Mouse (Mus musculus) gastrocnemius, postnatal 4 days (tissue): ENCODE measurements around the gene Slc26a9. TPM values are rescaled to one million over a fixed set of nuclear protein-coding genes. Genes with fewer than 3 reads are reported as not detected.

Experiments
- DNase-seq, 2 experiments: peaks; one replicate each; pipeline ENCODE4 v3.0.0; 2021 to 2022; ENCODE audit warnings: low spot score in 2 of 2, mixed read lengths in 2 of 2
- total RNA-seq, 2 experiments: library from RNA; stranded (reverse); gene quantifications; 2 replicates each; pipeline ENCODE4 v1.2.3; 2021

Slc26a9 gene
- total RNA-seq, 2 experiments from 2014 or later = 0.39 TPM; not detected in 1

DNA sequence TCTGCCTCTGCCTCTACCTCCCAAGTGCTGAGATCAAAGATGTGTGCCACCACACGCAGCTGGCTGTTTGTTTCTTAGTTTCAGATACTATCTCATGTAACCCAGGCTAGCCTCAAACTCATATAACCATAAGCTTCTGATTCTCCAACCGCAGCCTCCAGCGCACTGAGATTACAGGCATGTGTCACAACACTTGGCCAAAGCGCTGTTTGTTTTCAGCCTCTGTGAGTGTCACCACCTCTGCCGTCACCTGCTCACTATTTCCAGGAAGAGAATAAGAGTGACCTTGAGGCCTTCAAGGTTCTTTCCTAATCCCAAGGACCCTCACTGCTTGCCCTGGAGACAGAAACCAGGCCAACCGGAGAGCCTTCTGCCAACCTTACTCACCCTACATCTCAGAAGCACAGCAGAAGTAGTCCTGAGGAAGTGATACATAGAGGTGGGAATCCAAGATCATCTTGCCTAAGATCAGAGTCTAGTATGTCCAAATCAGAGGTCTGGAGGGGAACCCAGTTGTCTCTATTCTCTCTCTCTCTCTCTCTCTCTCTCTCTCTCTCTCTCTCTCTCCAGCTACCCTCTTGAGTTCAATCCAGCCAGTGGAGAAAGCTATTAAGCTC lies 9.1 kb upstream of the Slc26a9 start:
- DNase-seq = no peak

DNA sequence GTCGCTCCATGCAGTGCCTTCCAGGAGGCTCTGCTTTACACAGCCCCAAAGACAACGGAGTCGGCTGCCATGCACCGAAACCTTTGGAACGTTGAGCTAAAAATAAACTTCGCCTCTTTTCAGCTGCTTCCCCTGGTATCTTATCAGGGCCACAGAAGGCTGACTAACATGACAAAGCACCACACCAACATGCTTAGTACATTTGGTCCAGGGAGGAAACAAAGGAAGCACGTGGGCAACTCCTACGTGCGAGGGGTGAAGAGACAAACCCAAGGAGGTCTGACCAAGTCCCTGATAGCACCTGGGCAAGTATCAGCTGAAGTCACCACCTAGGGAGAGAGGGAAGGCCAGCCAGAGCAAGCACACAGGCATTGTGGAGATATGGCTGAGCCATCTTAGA lies 7.3 kb upstream of the Slc26a9 start:
- no peak for DNase-seq

DNA sequence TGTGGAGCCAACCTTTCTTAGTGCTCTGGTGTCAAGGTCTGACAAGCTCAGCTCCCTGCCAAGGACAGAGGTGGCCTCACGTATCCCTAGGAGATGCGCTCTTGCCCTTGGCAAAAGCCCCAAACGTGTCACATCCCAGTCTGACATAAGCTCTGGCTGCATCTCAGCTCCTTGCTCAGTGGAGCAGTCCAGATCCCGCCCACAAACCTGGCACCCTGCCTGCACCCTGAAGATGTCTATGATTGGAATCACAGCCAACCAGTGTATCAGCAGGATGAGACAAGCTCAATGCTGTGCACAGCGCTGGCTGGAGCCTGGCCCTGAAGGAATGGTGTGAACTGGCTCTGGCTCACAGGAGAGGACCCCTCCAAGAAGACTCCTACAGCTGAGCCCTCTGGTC lies 6.6 kb upstream of the Slc26a9 start:
- peak; percentile 81 to 88 for DNase-seq

GRCm38 (mm10) chr1:131738760-131739159 lies 5.1 kb upstream of the Slc26a9 start:
- no peak for DNase-seq

- peak in 1 of 2 experiments; percentile 39 for DNase-seq
Measured at GRCm38 (mm10) chr1:131739481-131740160, 4.2 kb upstream of the Slc26a9 start.

DNA sequence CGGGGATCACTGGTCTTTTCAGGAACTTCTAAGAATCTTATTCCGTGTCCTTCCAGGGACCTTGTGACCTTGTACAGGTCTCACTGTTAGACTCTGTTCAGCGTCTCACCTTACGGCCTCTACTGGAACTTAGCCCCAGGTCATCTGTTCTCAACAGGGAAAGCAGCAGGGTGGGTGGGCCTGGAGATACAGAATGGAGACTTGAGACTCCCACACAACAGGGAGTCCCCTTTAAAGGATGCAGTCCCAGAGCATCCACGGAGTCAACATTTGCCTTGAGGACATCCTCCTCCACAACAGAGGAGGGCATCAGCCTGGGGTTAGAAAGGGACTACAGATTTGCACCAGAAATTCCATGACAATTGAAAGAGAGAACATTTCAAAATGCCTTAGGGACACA lies 1.6 kb downstream of the Slc26a9 start:
- no peak for DNase-seq

- no peak for DNase-seq
Measured at GRCm38 (mm10) chr1:131747761-131748160, 3.9 kb downstream of the Slc26a9 start.

GRCm38 (mm10) chr1:131748636-131749035 lies 4.8 kb downstream of the Slc26a9 start:
- no peak for DNase-seq

DNA sequence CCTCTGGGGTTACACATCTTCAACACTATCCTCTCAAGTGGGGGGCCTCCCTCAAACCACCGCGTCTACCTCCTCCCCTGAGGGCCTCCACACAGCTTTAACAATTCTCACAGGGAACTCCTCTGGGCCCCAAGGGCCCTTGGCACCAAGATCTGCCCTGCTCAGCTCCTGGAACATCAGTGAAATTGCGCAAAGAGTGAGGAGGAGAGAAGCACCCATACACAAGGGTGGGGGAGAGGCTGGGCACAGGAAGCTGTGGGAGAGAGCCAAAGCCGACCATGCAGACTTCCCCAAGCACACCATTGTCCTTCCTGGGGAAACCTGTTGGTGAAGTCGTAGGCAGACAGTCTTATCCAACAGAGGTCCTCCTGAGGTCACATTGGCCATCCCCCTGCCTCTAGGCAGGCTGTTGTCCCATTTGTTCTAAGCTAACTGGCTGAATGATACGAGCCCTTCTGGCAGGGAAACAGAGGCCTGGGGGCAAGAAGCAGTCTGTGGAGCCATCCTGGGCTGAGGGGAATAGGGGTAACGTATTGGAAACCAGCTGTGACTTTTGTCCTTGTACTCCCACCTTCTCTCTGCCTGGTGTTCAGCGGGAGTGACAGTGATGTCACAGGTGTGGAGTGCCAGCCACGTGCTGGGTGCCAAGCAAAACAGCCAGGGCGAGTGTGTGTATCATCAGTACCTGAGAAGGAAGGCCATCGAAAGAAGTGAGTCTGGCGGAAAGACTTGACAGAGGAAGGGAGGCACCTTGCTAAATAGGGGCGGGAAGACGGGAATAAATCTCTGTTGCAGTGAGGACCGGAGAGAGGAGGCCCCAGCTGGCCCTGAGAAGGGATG lies 6.1 kb downstream of the Slc26a9 start:
- no peak for DNase-seq

DNA sequence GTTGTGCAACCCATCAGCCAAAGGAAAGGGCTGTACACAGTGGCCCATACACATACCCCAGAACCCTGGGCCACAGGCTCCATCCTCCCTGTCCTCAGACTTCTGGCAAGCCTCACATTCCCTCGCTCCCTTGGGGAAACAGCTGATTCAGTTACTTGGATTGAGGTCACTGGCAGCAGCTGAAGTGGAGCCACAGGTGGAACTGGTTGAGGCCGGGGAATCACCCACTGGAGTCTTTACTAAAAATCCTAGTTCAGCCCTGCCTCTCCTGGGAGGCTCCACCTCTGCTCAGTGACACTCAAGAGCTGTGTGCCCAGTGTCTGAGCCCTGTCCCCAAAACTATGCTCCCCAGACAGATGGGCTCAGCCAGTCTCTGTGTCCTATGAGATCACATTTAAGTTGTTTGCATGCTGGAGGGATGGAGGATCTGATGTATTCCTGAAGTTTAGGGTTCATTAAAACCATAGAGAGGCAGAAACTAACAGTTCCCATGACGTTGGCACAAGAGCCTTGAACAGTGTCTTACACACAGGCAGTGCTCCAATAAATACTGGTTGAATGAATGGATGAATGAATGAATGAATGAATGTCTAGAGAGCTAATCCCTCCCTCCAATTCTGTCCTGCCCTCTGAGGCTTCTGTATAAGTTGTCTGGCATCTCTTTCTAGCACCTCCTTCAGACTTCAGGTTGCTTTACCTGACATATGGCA lies 7.5 kb downstream of the Slc26a9 start:
- DNase-seq = peak in 1 of 2 experiments; percentile 63

- DNase-seq = no peak
Measured at GRCm38 (mm10) chr1:131751891-131752311, 8.1 kb downstream of the Slc26a9 start.

DNA sequence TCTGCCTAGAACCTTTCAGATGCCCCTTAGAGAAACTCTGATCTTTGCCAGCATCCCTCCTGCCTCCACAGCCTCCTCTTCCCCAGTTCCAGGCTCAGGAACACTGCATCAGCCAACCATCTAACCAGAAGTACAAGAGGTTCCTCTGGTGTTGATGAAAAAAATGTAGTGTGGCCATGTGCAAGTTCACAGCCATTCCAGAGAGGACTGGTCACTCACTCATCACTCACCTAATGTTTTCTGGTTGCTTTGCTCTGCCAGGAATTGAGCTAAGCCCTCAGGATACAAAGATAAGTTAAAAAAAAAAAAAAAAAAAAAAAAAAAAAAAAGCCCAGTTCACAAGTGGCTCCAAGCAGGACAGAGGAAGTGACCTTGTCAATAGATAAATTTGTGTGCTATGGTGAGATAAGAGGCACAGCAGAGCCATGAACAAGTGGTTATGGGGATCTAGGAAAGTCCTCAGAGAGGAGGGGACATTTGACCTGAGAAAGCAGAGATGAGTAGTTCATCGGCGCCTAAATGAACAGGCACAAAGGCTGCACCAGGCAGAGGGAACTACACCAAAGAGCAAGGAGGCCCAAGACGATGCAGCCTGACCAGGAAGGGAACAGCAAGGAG lies 10.5 kb downstream of the Slc26a9 start:
- no peak for DNase-seq

DNA sequence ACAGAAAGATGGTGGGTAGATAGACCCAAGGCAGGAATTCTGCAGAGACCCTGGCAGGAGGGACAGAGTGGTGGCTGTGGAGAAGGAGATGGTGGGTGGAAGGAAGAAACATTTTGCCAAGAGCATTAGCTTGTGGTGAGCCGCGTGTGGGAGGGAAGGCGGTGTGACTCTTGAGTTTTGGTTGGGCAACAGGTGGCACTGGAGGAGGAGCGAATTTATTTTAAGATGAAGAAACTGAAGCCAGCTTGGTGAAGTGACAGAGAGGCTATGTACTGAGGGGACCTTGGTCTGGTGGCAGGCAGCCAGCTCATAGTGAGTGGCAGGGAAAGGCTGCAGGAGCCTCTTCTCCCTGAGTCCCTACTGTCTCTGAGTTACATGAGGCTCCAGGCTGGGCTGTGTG lies 11.1 kb downstream of the Slc26a9 start:
- peak in 1 of 2 experiments; percentile 43 for DNase-seq

GRCm38 (mm10) chr1:131757211-131757610 lies 13.4 kb downstream of the Slc26a9 start:
- no peak for DNase-seq

- no peak for DNase-seq
Measured at GRCm38 (mm10) chr1:131758796-131759195, 15.0 kb downstream of the Slc26a9 start.

DNA sequence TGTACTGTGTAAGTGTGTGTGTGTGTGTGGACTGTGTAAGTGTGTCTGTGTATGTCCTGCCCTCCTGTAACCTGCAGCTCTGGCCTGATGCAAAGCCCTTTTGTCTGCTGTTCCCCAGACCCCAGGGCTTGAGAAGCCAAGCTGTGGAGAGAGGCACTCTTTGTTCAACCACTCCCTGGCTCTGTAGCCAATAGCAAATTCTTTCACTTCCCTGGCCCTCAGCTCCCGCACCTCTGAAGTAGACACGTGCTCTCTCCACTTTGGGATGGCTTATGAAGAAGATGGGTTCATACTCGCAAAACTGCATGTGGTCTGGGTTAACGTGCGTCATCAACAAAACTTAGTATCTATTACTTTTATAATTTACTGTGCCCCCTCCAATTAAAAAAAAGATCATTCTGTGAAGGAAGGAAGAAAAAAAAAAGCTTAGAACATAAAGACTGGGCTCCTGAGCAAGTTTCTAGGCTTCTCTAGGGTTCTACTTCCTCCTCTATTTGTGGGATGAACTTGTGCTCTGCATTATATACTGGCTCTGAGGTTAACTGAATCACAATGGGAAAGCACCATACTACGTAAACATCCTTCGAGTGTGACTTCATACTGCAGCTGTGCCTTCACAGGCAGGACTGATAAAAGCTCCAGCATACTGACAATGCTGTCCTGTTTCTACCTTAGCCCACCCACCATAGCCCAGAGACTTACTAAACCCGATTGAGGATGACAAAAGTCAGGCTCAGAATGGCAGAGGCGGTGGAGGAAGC lies 16.0 kb downstream of the Slc26a9 start:
- no peak for DNase-seq

DNA sequence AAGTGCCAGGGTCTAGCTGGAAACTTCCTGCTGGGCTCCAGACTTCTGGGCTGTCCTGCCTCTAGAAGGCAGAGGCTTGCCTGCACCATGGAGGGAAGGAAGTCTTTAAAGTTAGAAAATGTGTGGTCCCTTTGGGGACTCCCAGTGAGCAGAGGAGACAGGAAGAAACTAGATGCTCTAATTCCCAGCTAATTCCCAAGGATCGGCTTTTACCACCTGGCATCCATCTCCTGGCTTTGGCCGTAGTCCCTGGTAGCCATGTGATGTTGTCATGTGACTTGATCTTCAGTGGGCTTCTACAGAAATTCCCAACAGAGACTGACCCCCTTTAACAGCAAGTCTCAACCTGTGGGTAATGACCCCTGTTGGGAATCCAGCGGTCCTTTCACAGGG lies 16.6 kb downstream of the Slc26a9 start:
- DNase-seq = no peak

GRCm38 (mm10) chr1:131761079-131761831 lies 17.4 kb downstream of the Slc26a9 start:
- DNase-seq = peak in 1 of 2 experiments; percentile 6

DNA sequence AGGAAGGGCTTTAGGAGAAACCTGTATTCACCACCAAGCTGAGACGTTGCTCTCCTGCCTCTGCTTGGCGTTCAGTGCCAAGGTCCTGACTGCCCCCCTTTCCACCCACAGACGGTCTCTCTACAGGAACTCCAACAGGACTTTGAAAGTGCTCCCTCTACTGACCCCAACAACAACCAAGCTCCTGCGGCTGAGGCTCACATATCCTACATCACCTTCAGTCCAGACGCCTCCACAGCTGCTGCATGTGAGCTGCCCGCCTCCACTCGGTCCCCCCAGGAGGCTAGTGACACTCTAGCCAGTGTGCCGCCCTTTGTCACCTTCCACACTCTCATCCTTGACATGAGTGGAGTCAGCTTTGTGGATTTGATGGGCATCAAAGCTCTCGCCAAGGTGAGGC lies 19.9 kb downstream of the Slc26a9 start:
- no peak for DNase-seq
